Mouse (Mus musculus) E14TG2a.4 (cell line): Measurements from ENCODE around the gene Ccdc141.

Experiments
- CTCF ChIP-seq: conservative IDR thresholded peaks from 2 replicates; pipeline ENCODE4 v1.5.1; 2014; ENCODE audit warnings: low read length
- NANOG ChIP-seq: IDR thresholded peaks from 2 replicates; pipeline ENCODE4 v1.6.1; 2014; ENCODE audit warnings: borderline replicate concordance, low read length, mixed read lengths
- POU5F1 ChIP-seq: IDR thresholded peaks from 2 replicates; pipeline ENCODE4 v1.6.1; 2014; ENCODE audit warnings: low read length, borderline replicate concordance

GRCm38 (mm10) chr2:77162135-77162534 is 8.3 kb downstream of the Ccdc141 start:
- no peak for TF ChIP-seq CTCF
- TF ChIP-seq NANOG, result no peak
- no peak for TF ChIP-seq POU5F1
